Mouse (Mus musculus): ENCODE data around the gene Rtn4rl1.

GRCm38 (mm10) chr11:75242710-75243255 lies 49.2 kb downstream of the Rtn4rl1 start:
- TF ChIP-seq CTCF (IDR thresholded peaks at IDR 0.05; ENCODE audit: extremely low read depth, insufficient read depth, insufficient read length, insufficient replicate concordance) (no peak), POLR2A (IDR thresholded peaks at IDR 0.05; ENCODE audit: low read depth, low read length) (no peak)
